Mouse (Mus musculus): ENCODE results near the gene Cyp4f17.

DNA sequence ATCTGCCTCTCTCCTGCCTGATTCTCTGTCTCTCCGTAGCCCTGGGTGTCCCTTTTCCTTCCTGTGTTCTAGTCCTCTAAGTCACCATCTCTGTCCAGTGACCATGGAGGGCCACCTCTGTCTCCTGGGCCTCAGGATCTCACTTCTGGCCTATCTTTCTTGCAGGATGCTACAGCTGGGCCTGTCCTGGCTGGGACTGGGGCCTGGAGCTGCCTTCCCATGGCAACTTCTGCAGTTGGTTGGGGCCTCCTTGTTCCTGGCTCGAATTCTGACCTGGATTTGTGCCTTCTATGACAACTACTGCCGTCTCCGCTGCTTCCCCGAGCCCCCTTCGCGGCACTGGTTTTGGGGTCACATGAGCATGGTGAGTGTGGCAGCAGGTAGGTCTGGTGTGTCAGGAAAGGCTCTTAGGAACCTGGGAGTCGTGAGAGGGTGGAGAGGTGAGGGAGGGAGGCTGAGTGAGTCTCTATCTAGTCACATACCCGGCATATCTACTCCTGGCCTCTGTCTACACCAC, 937 bp downstream of the Cyp4f17 start:
- TF ChIP-seq CTCF (IDR thresholded peaks at IDR 0.05; ENCODE audit: control insufficient read depth, insufficient read depth, insufficient replicate concordance, low read depth, low read length) (no peak), POLR2A (IDR thresholded peaks at IDR 0.05; ENCODE audit: control insufficient read depth, low read depth, low read length) (no peak)
